Mouse (Mus musculus) CD4-positive, CD25-positive, alpha-beta regulatory T cell, adult 4 months (primary cell): ENCODE results near the gene Myl9. TPM values are rescaled to one million over a fixed set of nuclear protein-coding genes. Genes with fewer than 3 reads are reported as not detected.
"Not testable (repeated sequence)": the region's sequence is repeated elsewhere in the genome, so short reads cannot be mapped to it uniquely, and the experiment has no call there.

Source experiments
- ATAC-seq: one replicate; pipeline ENCODE4 v1.8.0; 2017
- polyA plus RNA-seq, 2 experiments: library from polyadenylated mRNA; unstranded; fragments of 100-300 nt; shearing (Covaris generic); gene quantifications; one replicate each; pipeline ENCODE4 v1.2.1; 2017

Gene Myl9
- polyA plus RNA-seq, 2 experiments from 2014 or later, result not detected

GRCm38 (mm10) chr2:156786369-156786768, 11.1 kb downstream of the Myl9 start:
- not testable (repeated sequence) for ATAC-seq

GRCm38 (mm10) chr2:156787090-156787775, 12.0 kb downstream of the Myl9 start:
- no peak for ATAC-seq

- ATAC-seq, result peak; percentile 34
Measured at GRCm38 (mm10) chr2:156787776-156788105, 12.5 kb downstream of the Myl9 start.

- no peak for ATAC-seq
Measured at GRCm38 (mm10) chr2:156788836-156789235, 13.6 kb downstream of the Myl9 start.

GRCm38 (mm10) chr2:156798516-156798915, 23.3 kb downstream of the Myl9 start:
- no peak for ATAC-seq

GRCm38 (mm10) chr2:156801045-156801444, 25.8 kb downstream of the Myl9 start:
- no peak for ATAC-seq

GRCm38 (mm10) chr2:156802116-156802515, 26.9 kb downstream of the Myl9 start:
- not testable (repeated sequence) for ATAC-seq

GRCm38 (mm10) chr2:156803698-156804372, 28.6 kb downstream of the Myl9 start:
- no peak for ATAC-seq

- ATAC-seq, result no peak
Measured at GRCm38 (mm10) chr2:156804589-156804988, 29.4 kb downstream of the Myl9 start.

GRCm38 (mm10) chr2:156806886-156807285, 31.7 kb downstream of the Myl9 start:
- no peak for ATAC-seq

- no peak for ATAC-seq
Measured at GRCm38 (mm10) chr2:156809579-156809978, 34.4 kb downstream of the Myl9 start.

- no peak for ATAC-seq
Measured at GRCm38 (mm10) chr2:156810716-156811115, 35.5 kb downstream of the Myl9 start.

GRCm38 (mm10) chr2:156811556-156811955, 36.3 kb downstream of the Myl9 start:
- no peak for ATAC-seq

- no peak for ATAC-seq
Measured at GRCm38 (mm10) chr2:156814344-156814801, 39.2 kb downstream of the Myl9 start.

GRCm38 (mm10) chr2:156814893-156815292, 39.7 kb downstream of the Myl9 start:
- no peak for ATAC-seq

- ATAC-seq, result no peak
Measured at GRCm38 (mm10) chr2:156815412-156815811, 40.2 kb downstream of the Myl9 start.

GRCm38 (mm10) chr2:156816116-156816515, 40.9 kb downstream of the Myl9 start:
- ATAC-seq, result no peak

- not testable (repeated sequence) for ATAC-seq
Measured at GRCm38 (mm10) chr2:156825128-156825527, 49.9 kb downstream of the Myl9 start.

Other genes with a start within 250 kb of the Myl9 start
- gene Aar2, start 227.8 kb upstream of the Myl9 start, polyA plus RNA-seq, result 10 to 100 TPM; 32.9 to 42.8 TPM
- gene Dlgap4, start 161.7 kb upstream of the Myl9 start, polyA plus RNA-seq, result 100 to 1,000 TPM in 1 of 2 experiments, 10 to 100 TPM in 1; 71.7 to 109 TPM
- 10 to 100 TPM; 10.4 to 14.6 TPM for gene Tgif2, start 64.6 kb downstream of the Myl9 start, polyA plus RNA-seq
- gene 4930518I15Rik, start 82.5 kb downstream of the Myl9 start, polyA plus RNA-seq, result 10 to 100 TPM; 25.0 to 27.3 TPM
- gene Rab5if, start 87.7 kb downstream of the Myl9 start, polyA plus RNA-seq, result 1 to 10 TPM; 5.1 to 5.4 TPM
- 10 to 100 TPM; 68.5 to 86.7 TPM for gene Sla2, start 111.8 kb downstream of the Myl9 start, polyA plus RNA-seq
- gene Ndrg3, start 216.6 kb downstream of the Myl9 start, polyA plus RNA-seq, result 100 to 1,000 TPM; 155 to 181 TPM
- gene Dsn1, start 231.7 kb downstream of the Myl9 start, polyA plus RNA-seq, result 10 to 100 TPM; 10.8 to 16.6 TPM